Comparison of ENCODE assay signal across 8 mouse cellular contexts in genomic region chr11:59538387-59538786, GRCm38 (mm10). TPM values are rescaled to one million over a fixed set of nuclear protein-coding genes. Genes with fewer than 3 reads are reported as not detected.
DNase-seq lines count a peak whose midpoint lies in the region; ATAC-seq and TF ChIP-seq lines count a peak whose summit lies in the region.
"Had no signal": no experiment of that assay in that cellular context is flagged by ENCODE, and none has a peak within 500 bp of the region (broad histone marks: within the 10 kb centered on the region; RNA-seq: fewer than 3 reads in every experiment).

No protein-coding gene starts in this region.

- no peak overlapping the region for H3K9ac ChIP-seq in neural tube, embryonic 13.5 days
- H3K9ac ChIP-seq: neural tube, embryonic 12.5 days had no signal

- TF ChIP-seq CTCF in cortical plate, adult 2 months (IDR thresholded peaks at IDR 0.05; ENCODE audit: extremely low read depth, insufficient read depth, low read length): peak; percentile 7; the same call in 1 of the 2 replicates

- H3K4me3 ChIP-seq in cortical plate, adult 2 months (ENCODE audit: insufficient read depth, low read length): no peak overlapping the region
- no peak overlapping the region for H3K4me3 ChIP-seq in neural tube, embryonic 13.5 days
- H3K4me3 ChIP-seq: neural tube, embryonic 12.5 days had no signal

- no peak overlapping the region for H3K27ac ChIP-seq in cortical plate, adult 2 months (ENCODE audit: insufficient read depth, low read length)
- H3K27ac ChIP-seq in neural tube, embryonic 13.5 days (replicated peaks): no peak overlapping the region; the same call in 1 of the 2 replicates
- H3K27ac ChIP-seq: neural tube, embryonic 12.5 days had no signal

- TF ChIP-seq POLR2A in cortical plate, adult 2 months (IDR thresholded peaks at IDR 0.05; ENCODE audit: extremely low read depth, insufficient read depth, low read length): no peak

- ATAC-seq in neural tube, embryonic 13.5 days (ENCODE audit: low read depth): no peak

- 0 out of 2 replicates have a peak overlapping the region, but pooled peaks have one; percentile 17 for H3K4me2 ChIP-seq in neural tube, embryonic 13.5 days
- H3K4me2 ChIP-seq: neural tube, embryonic 12.5 days had no signal

- peak; percentile 45 for DNase-seq in 416B (ENCODE audit: low read depth)
- peak; percentile 37 to 42 for DNase-seq in B cell, adult 2 months
- peak; percentile 53 for DNase-seq in heart, postnatal 4 days
- peak; percentile 38 for DNase-seq in layer of hippocampus, postnatal 36 days
- DNase-seq in urinary bladder, postnatal 25 days (ENCODE audit: low spot score): peak; percentile 47

- H3K27me3 ChIP-seq in neural tube, embryonic 13.5 days: no peaks in the 10 kb centered on the region
- H3K27me3 ChIP-seq: neural tube, embryonic 12.5 days had no signal

- H3K36me3 ChIP-seq in neural tube, embryonic 13.5 days: no peaks in the 10 kb centered on the region
- H3K36me3 ChIP-seq: neural tube, embryonic 12.5 days had no signal

- no peaks in the 10 kb centered on the region for H3K9me3 ChIP-seq in neural tube, embryonic 13.5 days
- H3K9me3 ChIP-seq: neural tube, embryonic 12.5 days had no signal

- 34% methylated on average over 11 of the region's 11 CpGs for WGBS in neural tube, embryonic 13.5 days

- H3K4me1 ChIP-seq in cortical plate, adult 2 months (ENCODE audit: control insufficient read depth, insufficient read depth, low read length): peaks cover 2% of the 10 kb centered on the region; the same call in 1 of the 2 replicates
- H3K4me1 ChIP-seq in neural tube, embryonic 13.5 days (replicated peaks): 0 out of 2 replicates have a peak, but pooled peaks cover 8% of the 10 kb centered on the region
- H3K4me1 ChIP-seq: neural tube, embryonic 12.5 days had no signal

RNA-seq across cellular contexts. Expression of gene Nlrp3, which starts 3.0 kb away (rescaled TPM):
- polyA plus RNA-seq in cortical plate, adult 2 months (2012; rRNA removed): 0.86 and 1.3 TPM in 2 replicates
- under 1 TPM; 0.18 to 0.31 TPM for total RNA-seq in heart, postnatal 4 days (2021)
- total RNA-seq in layer of hippocampus, postnatal 36 days (2021): 1 to 10 TPM in 1 of 2 experiments, under 1 TPM in 1; 0.60 to 1.0 TPM
- 0.04 TPM in 1 of 2 replicates, not detected in the other for polyA plus RNA-seq in neural tube, embryonic 13.5 days (2015; fragmentation: Nextera tagmentation; extraction: Ambion mirVana)

RNA-seq across cellular contexts. Expression of gene Zkscan17, which starts 11.8 kb away (rescaled TPM):
- polyA plus RNA-seq in cortical plate, adult 2 months (2012; rRNA removed): 7.2 and 7.4 TPM in 2 replicates
- total RNA-seq in heart, postnatal 4 days (2021): 10 to 100 TPM; 25.1 to 25.4 TPM
- 1 to 10 TPM; 6.6 to 7.5 TPM for total RNA-seq in layer of hippocampus, postnatal 36 days (2021)
- 13.6 and 14.1 TPM in 2 replicates for polyA plus RNA-seq in neural tube, embryonic 13.5 days (2015; fragmentation: Nextera tagmentation; extraction: Ambion mirVana)

RNA-seq across cellular contexts. Expression of gene Olfr222, which starts 37.6 kb away (rescaled TPM):
- not detected in 2 replicates for polyA plus RNA-seq in cortical plate, adult 2 months (2012; rRNA removed)
- not detected for total RNA-seq in heart, postnatal 4 days (2021)
- not detected for total RNA-seq in layer of hippocampus, postnatal 36 days (2021)
- not detected in 2 replicates for polyA plus RNA-seq in neural tube, embryonic 13.5 days (2015; fragmentation: Nextera tagmentation; extraction: Ambion mirVana)
- polyA plus RNA-seq: neural tube, embryonic 12.5 days had no signal

RNA-seq across cellular contexts. Expression of gene Olfr223, which starts 54.7 kb away (rescaled TPM):
- polyA plus RNA-seq in cortical plate, adult 2 months (2012; rRNA removed): not detected in 2 replicates
- not detected for total RNA-seq in heart, postnatal 4 days (2021)
- total RNA-seq in layer of hippocampus, postnatal 36 days (2021): not detected
- not detected in 2 replicates for polyA plus RNA-seq in neural tube, embryonic 13.5 days (2015; fragmentation: Nextera tagmentation; extraction: Ambion mirVana)
- polyA plus RNA-seq: neural tube, embryonic 12.5 days had no signal
